Mouse (Mus musculus): ENCODE measurements around the gene Prelp.

GRCm38 (mm10) chr1:133873086-133873813 is 48.0 kb downstream of the Prelp start:
- no peak for TF ChIP-seq MYOD1 (IDR thresholded peaks at IDR 0.05; ENCODE audit: control insufficient read depth in 1 of 3, insufficient read length in 2 of 3, low read depth in 2 of 3)
- no peak for TF ChIP-seq POLR2A (IDR thresholded peaks at IDR 0.05; ENCODE audit: insufficient read length, low read depth)
- TF ChIP-seq USF1 (IDR thresholded peaks at IDR 0.05; ENCODE audit: low read depth), result no peak
- no peak for TF ChIP-seq MAX (IDR thresholded peaks at IDR 0.05; ENCODE audit: low read depth)
- TF ChIP-seq MYOG (IDR thresholded peaks at IDR 0.05; ENCODE audit: control insufficient read depth in 1 of 3, insufficient read depth in 1 of 3, insufficient read length in 2 of 3, low read depth in 2 of 3), result no peak
- no peak for TF ChIP-seq POLR2AphosphoS2 (IDR thresholded peaks at IDR 0.05; ENCODE audit: insufficient read length, low read depth)
- TF ChIP-seq CEBPB (IDR thresholded peaks at IDR 0.05; ENCODE audit: insufficient read depth, poor library complexity, severe bottlenecking), result no peak
- TF ChIP-seq E2F4 (IDR thresholded peaks at IDR 0.05; ENCODE audit: insufficient read depth), result no peak
